Mouse (Mus musculus) cerebellum, postnatal 14 days (tissue): ENCODE results near the gene F830045P16Rik.
A peak's percentile ranks its signal among the peaks of the same experiment; 100 is the strongest.
"Not testable (repeated sequence)": the region's sequence is repeated elsewhere in the genome, so short reads cannot be mapped to it uniquely, and the experiment has no call there.

Experiments
- DNase-seq, 2 experiments: peaks; one replicate each; pipeline ENCODE4 v3.0.0; 2021; ENCODE audit warnings: mixed read lengths in 2 of 2

The F830045P16Rik gene

GRCm38 (mm10) chr2:129483150-129483549, 53.3 kb downstream of the F830045P16Rik start:
- DNase-seq, result no peak

DNA sequence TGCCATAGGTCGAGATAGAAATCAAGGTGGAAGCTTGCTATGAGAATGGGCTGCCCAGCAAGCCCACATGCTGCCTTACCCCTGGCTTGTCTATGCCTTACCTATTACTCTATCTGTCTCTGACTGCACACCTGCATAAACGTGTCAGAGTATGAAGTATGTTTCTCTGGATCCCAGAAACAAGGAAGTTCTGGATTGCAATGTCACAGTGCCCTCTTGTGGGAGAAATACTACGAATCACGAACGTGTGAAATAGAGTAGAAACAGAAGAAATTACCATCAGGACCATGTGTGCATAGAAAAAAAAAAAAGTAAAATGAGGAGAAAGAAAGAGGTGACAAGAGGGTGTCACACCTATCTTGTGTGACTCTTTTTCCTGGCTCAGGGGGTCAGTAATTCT, 64.5 kb downstream of the F830045P16Rik start:
- DNase-seq, result peak; percentile 54 to 56

DNA sequence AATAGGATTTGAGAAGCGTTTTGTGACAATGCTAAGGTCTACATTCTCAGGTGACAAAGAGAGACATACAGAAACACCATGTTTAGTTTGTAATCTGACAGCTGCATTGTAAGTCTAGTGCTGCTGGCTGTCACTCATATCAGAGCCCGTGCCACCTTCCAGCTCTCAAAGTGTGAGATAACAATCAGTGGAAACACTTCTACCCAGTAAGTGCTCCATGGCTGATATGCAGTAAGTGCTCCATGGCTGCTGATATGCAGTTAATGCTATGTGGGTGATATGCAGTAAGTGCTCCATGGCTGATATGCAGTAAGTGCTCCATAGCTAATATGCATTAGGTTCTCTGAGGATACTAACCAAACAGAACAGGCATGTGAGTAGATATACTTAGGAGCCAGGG, 65.6 kb downstream of the F830045P16Rik start:
- no peak for DNase-seq

DNA sequence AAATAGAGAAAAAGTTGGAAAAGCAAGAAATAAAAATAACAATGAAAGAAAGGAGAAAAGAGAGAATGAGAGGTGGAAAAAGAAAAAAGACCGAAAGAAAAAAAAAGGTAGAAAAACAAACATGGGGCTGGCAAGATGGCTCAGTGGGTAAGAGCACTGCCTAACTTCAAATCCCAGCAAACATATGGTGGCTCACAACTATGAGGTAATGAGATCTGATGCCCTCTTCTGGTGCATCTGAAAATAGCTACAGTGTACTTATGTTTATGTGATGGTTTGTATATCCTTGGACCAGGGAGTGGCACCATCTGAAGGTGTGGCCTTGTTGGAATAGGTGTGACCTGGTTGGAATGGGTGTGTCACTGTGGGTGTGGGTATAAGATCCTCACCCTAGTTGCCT, 97.6 kb downstream of the F830045P16Rik start:
- not testable (repeated sequence) for DNase-seq

DNA sequence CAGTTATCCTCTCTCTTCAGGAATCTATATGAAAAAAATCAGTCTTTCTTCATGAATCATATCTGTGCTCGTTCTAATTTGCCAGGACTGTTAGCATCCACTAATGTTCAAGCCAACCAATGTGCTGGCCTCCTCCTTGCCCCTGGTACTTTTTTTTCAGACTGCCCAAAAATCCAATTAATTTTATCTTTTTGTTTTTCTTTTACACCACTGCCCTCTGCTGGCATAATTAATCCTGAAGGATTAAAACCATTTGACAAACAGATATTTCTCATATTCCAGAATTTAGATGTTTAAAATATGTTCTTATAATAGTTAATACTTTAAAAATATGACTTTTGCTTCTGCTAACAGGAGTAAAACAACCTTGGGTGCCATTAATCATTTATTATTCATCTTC, 101.2 kb downstream of the F830045P16Rik start:
- peak; percentile 29 to 46 for DNase-seq

GRCm38 (mm10) chr2:129423741-129424140, 112.7 kb downstream of the F830045P16Rik start:
- DNase-seq, result no peak

GRCm38 (mm10) chr2:129420897-129421561, 115.4 kb downstream of the F830045P16Rik start:
- DNase-seq, result peak in 1 of 2 experiments; percentile 14

GRCm38 (mm10) chr2:129419361-129419880, 117.0 kb downstream of the F830045P16Rik start:
- no peak for DNase-seq

DNA sequence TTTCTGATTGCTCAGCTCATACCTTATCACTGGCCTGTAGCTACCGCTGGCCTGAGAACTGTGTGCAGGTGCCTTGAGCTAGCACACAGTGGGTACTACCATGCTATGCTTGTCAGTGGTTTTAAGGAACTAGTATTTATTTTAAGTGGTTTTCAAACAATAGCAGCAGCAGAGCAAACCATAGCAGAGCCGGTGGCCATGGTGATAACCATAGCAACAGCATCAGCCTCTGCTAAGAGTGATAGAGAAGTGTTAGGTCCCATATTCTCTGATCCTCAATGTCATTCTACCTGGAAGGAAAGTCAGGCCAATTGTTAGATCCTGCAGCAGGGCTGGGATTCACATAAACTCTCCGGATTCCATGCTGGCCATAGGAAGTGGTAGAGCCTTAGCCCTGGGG, 121.8 kb downstream of the F830045P16Rik start:
- no peak for DNase-seq

DNA sequence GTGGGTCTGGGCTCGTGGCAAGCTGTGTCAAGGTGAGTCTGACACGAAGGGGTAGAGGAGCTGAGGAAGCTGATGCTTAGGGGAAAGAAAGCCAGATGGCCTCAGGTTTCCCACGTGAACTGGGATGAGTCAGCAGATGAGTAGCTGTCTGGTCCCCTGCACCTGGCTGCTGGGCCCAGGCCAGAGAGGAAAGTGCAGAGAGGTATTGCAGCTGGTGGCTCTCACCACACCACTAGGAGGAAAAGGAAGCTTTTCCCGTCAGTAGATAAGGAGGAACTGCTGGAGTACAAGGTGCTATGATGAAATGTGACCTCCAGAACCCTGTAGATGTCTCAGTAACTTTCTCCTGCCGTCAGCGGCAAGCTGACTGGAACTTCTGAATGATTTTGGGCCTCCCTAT, 122.9 kb downstream of the F830045P16Rik start:
- no peak for DNase-seq

GRCm38 (mm10) chr2:129411651-129412050, 124.8 kb downstream of the F830045P16Rik start:
- DNase-seq, result no peak

GRCm38 (mm10) chr2:129410344-129410743, 126.1 kb downstream of the F830045P16Rik start:
- no peak for DNase-seq

DNA sequence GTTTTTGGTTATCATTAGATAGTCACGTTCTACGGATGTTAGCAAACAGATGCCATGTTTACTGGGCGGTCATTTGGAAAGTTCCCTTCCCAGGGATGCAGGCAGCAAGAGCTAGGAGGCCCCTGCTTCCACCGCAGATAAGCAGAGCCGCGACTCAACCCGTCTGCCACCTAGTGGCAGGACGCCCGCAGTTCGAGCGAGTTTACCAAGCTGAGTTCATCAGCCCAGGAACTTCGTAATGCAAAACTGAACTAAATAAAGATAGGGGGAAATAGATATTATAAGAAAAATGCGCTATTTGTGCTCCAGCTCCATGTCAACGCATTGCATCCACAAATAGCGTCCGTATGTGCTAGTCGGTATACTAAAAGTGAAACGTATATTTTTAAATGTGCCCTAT, 127.9 kb downstream of the F830045P16Rik start:
- peak; percentile 88 for DNase-seq
